Mouse (Mus musculus): ENCODE data around the gene Tssc4. TPM values are rescaled to one million over a fixed set of nuclear protein-coding genes. Genes with fewer than 3 reads are reported as not detected.

Tssc4 gene
- polyA plus RNA-seq, 1 experiment from 2014 or later: 82.4 TPM

GRCm38 (mm10) chr7:143075394-143075793, 6.3 kb downstream of the Tssc4 start:
- peaks cover 11% of the 10 kb centered on the region for H3K4me1 ChIP-seq (replicated peaks)
- no peaks in the 10 kb centered on the region for H3K36me3 ChIP-seq
- ATAC-seq (ENCODE audit: low read depth): no peak
- no peak overlapping the region for H3K4me2 ChIP-seq
- H3K9me3 ChIP-seq: no peaks in the 10 kb centered on the region
- WGBS: 78% methylated on average over 5 of the region's 5 CpGs
- no peak overlapping the region for H3K4me3 ChIP-seq
- H3K9ac ChIP-seq: no peak overlapping the region
- no peaks in the 10 kb centered on the region for H3K27me3 ChIP-seq
- H3K27ac ChIP-seq (replicated peaks): no peak overlapping the region

- WGBS: 87% methylated on average over 2 of the region's 2 CpGs
- Histone ChIP-seq H3K9me3 (no peaks in the 10 kb centered on the region), H3K36me3 (no peaks in the 10 kb centered on the region), H3K4me1 (replicated peaks) (no peaks in the 10 kb centered on the region), H3K4me2 (no peak overlapping the region), H3K4me3 (no peak overlapping the region), H3K27me3 (no peaks in the 10 kb centered on the region), H3K9ac (no peak overlapping the region), H3K27ac (replicated peaks) (no peak overlapping the region)
- ATAC-seq (ENCODE audit: low read depth): no peak
Observed at GRCm38 (mm10) chr7:143077351-143077750, 8.3 kb downstream of the Tssc4 start.

GRCm38 (mm10) chr7:143082024-143082423, 13.0 kb downstream of the Tssc4 start:
- Histone ChIP-seq H3K36me3 (no peaks in the 10 kb centered on the region), H3K9me3 (no peaks in the 10 kb centered on the region), H3K4me3 (no peak overlapping the region), H3K4me1 (replicated peaks) (peaks cover 7% of the 10 kb centered on the region), H3K27me3 (no peaks in the 10 kb centered on the region), H3K9ac (no peak overlapping the region), H3K4me2 (no peak overlapping the region), H3K27ac (replicated peaks) (no peak overlapping the region)
- 70% methylated on average over 6 of the region's 6 CpGs for WGBS
- no peak for ATAC-seq (ENCODE audit: low read depth)

- ATAC-seq (ENCODE audit: low read depth): no peak
- Histone ChIP-seq H3K27me3 (no peaks in the 10 kb centered on the region), H3K4me2 (no peak overlapping the region), H3K36me3 (no peaks in the 10 kb centered on the region), H3K9me3 (no peaks in the 10 kb centered on the region), H3K9ac (no peak overlapping the region), H3K27ac (replicated peaks) (no peak overlapping the region), H3K4me1 (replicated peaks) (peaks cover 10% of the 10 kb centered on the region), H3K4me3 (no peak overlapping the region)
- 91% methylated on average over 2 of the region's 2 CpGs for WGBS
Observed at GRCm38 (mm10) chr7:143083708-143084107, 14.7 kb downstream of the Tssc4 start.

- Histone ChIP-seq H3K4me1 (replicated peaks) (peaks cover 10% of the 10 kb centered on the region), H3K27ac (replicated peaks) (0 out of 2 replicates have a peak overlapping the region, but pooled peaks have one; percentile 15), H3K27me3 (no peaks in the 10 kb centered on the region), H3K9ac (peak overlapping the region; percentile 39; the same call in 1 of the 2 replicates), H3K9me3 (no peaks in the 10 kb centered on the region), H3K36me3 (no peaks in the 10 kb centered on the region), H3K4me2 (peak overlapping the region; percentile 15; the same call in 1 of the 2 replicates), H3K4me3 (no peak overlapping the region)
- no peak for ATAC-seq (ENCODE audit: low read depth)
- 53% methylated on average over 2 of the region's 2 CpGs for WGBS
Observed at GRCm38 (mm10) chr7:143086366-143086765, 17.3 kb downstream of the Tssc4 start.

GRCm38 (mm10) chr7:143087070-143087579, 18.1 kb downstream of the Tssc4 start:
- Histone ChIP-seq H3K27ac (replicated peaks) (0 out of 2 replicates have a peak overlapping the region, but pooled peaks have one; percentile 15), H3K27me3 (no peaks in the 10 kb centered on the region), H3K4me2 (peak overlapping the region; percentile 15; the same call in 1 of the 2 replicates), H3K9me3 (no peaks in the 10 kb centered on the region), H3K4me1 (replicated peaks) (peaks cover 10% of the 10 kb centered on the region), H3K4me3 (no peak overlapping the region), H3K9ac (peak overlapping the region; percentile 39; the same call in 1 of the 2 replicates), H3K36me3 (no peaks in the 10 kb centered on the region)
- ATAC-seq (ENCODE audit: low read depth): peak; percentile 72
- WGBS: 45% methylated on average over 4 of the region's 4 CpGs

GRCm38 (mm10) chr7:143093847-143094246, 24.8 kb downstream of the Tssc4 start:
- peaks cover 5% of the 10 kb centered on the region; the same call in 1 of the 2 replicates for H3K27me3 ChIP-seq
- no peak overlapping the region for H3K4me2 ChIP-seq
- ATAC-seq (ENCODE audit: low read depth): no peak
- no peaks in the 10 kb centered on the region for H3K9me3 ChIP-seq
- H3K27ac ChIP-seq (replicated peaks): no peak overlapping the region
- H3K9ac ChIP-seq: no peak overlapping the region
- WGBS: 78% methylated on average over 3 of the region's 3 CpGs
- H3K4me3 ChIP-seq: no peak overlapping the region
- H3K4me1 ChIP-seq (replicated peaks): no peaks in the 10 kb centered on the region
- no peaks in the 10 kb centered on the region for H3K36me3 ChIP-seq

GRCm38 (mm10) chr7:143094592-143095553, 25.8 kb downstream of the Tssc4 start, which contains the start of gene Trpm5:
Trpm5 (minus strand) TSS chr7:143094642.
- Histone ChIP-seq H3K27me3 (peaks cover 5% of the 10 kb centered on the region; the same call in 1 of the 2 replicates), H3K27ac (replicated peaks) (no peak within 1 kb of the TSS), H3K4me3 (no peak within 1 kb of the TSS), H3K9me3 (no peaks in the 10 kb centered on the region), H3K4me2 (no peak within 1 kb of the TSS), H3K36me3 (no peaks in the 10 kb centered on the region), H3K4me1 (replicated peaks) (no peaks in the 10 kb centered on the region), H3K9ac (no peak within 1 kb of the TSS)
- WGBS: 47% methylated on average over 10 of the region's 10 CpGs
- no peak for ATAC-seq (ENCODE audit: low read depth)

- 43% methylated on average over 1 of the region's 1 CpGs for WGBS
- Histone ChIP-seq H3K27me3 (peaks cover 5% of the 10 kb centered on the region; the same call in 1 of the 2 replicates), H3K4me3 (no peak overlapping the region)
Observed at GRCm38 (mm10) chr7:143095554-143095907, 26.5 kb downstream of the Tssc4 start.

GRCm38 (mm10) chr7:143100759-143101158, 31.7 kb downstream of the Tssc4 start:
- no peak for ATAC-seq (ENCODE audit: low read depth)
- WGBS: 76% methylated on average over 4 of the region's 4 CpGs

More at GRCm38 (mm10) chr7:143095554-143095907, 26.5 kb downstream of the Tssc4 start:
- ATAC-seq (ENCODE audit: low read depth): no peak
- Histone ChIP-seq H3K4me2 (no peak overlapping the region), H3K36me3 (no peaks in the 10 kb centered on the region), H3K27ac (replicated peaks) (no peak overlapping the region), H3K4me1 (replicated peaks) (no peaks in the 10 kb centered on the region), H3K9ac (no peak overlapping the region), H3K9me3 (no peaks in the 10 kb centered on the region)

GRCm38 (mm10) chr7:143105258-143105897, 36.3 kb downstream of the Tssc4 start:
- peaks cover 57% of the 10 kb centered on the region for H3K27me3 ChIP-seq
- WGBS: 72% methylated on average over 11 of the region's 11 CpGs
- no peak for ATAC-seq (ENCODE audit: low read depth)
- no peak overlapping the region for H3K4me2 ChIP-seq
- peaks cover 10% of the 10 kb centered on the region for H3K4me1 ChIP-seq (replicated peaks)
- no peak overlapping the region for H3K4me3 ChIP-seq
- no peak overlapping the region for H3K27ac ChIP-seq (replicated peaks)
- no peaks in the 10 kb centered on the region for H3K36me3 ChIP-seq
- no peaks in the 10 kb centered on the region for H3K9me3 ChIP-seq
- no peak overlapping the region for H3K9ac ChIP-seq

More at GRCm38 (mm10) chr7:143100759-143101158, 31.7 kb downstream of the Tssc4 start:
- Histone ChIP-seq H3K36me3 (no peaks in the 10 kb centered on the region), H3K27ac (replicated peaks) (no peak overlapping the region), H3K27me3 (peaks cover 13% of the 10 kb centered on the region), H3K9me3 (no peaks in the 10 kb centered on the region), H3K4me3 (no peak overlapping the region), H3K4me1 (replicated peaks) (no peaks in the 10 kb centered on the region), H3K9ac (no peak overlapping the region), H3K4me2 (no peak overlapping the region)

- Histone ChIP-seq H3K9me3 (no peaks in the 10 kb centered on the region), H3K4me2 (peak within 1 kb of the TSS; percentile 50), H3K27me3 (peaks cover 57% of the 10 kb centered on the region), H3K4me3 (peak within 1 kb of the TSS; percentile 26), H3K4me1 (replicated peaks) (peaks cover 10% of the 10 kb centered on the region), H3K36me3 (no peaks in the 10 kb centered on the region), H3K27ac (replicated peaks) (no peak within 1 kb of the TSS), H3K9ac (no peak within 1 kb of the TSS)
- no peak for ATAC-seq (ENCODE audit: low read depth)
- WGBS: 74% methylated on average over 4 of the region's 4 CpGs
Observed at GRCm38 (mm10) chr7:143106062-143106461, 37.0 kb downstream of the Tssc4 start, which contains the start of gene Kcnq1. Kcnq1 (plus strand) TSS chr7:143106362.

Measured in neural tube, embryonic 13.5 days (tissue).